Mouse (Mus musculus): Measurements from ENCODE around the gene Rec114. TPM values are rescaled to one million over a fixed set of nuclear protein-coding genes. Genes with fewer than 3 reads are reported as not detected.

Rec114 gene
- total RNA-seq, 2 experiments from 2014 or later: not detected

- DNase-seq: no peak
- intact Hi-C loops (cut with DNase I): no loop called here
Observed at GRCm38 (mm10) chr9:58720167-58720566, 23.6 kb downstream of the Rec114 start.

DNA sequence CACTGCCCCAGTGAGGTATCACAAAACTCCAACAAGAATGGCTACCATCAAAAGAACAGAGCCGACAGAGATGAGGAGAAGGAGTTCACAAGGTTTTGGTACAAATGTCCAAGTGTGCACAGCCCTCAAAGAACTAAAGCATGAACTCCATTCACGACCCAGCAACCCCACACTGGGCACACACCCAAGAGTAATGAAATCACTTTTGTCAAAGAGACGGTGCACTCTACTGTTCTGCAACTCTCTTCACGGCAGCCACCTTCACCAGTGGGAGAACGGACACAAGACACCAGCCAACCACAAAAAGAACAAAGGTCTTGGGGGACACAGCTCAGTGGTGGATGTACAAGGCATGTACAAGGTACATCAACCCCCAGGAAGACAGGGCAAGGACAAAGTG, 24.3 kb downstream of the Rec114 start:
- no peak for DNase-seq
- intact Hi-C loops (cut with DNase I): no loop called here

- intact Hi-C loops (cut with DNase I): no loop called here
Observed at GRCm38 (mm10) chr9:58718964-58719363, 24.8 kb downstream of the Rec114 start.

GRCm38 (mm10) chr9:58716886-58717285, 26.9 kb downstream of the Rec114 start:
- intact Hi-C loops (cut with DNase I): no loop called here

More at GRCm38 (mm10) chr9:58718964-58719363, 24.8 kb downstream of the Rec114 start:
- DNase-seq: no peak

GRCm38 (mm10) chr9:58710642-58711041, 33.1 kb downstream of the Rec114 start:
- intact Hi-C loops (cut with DNase I): loop anchor here (1.0 kb wide), 1 partner anchor 164 kb away; no protein-coding TSS in a partner anchor
- no peak for DNase-seq

More at GRCm38 (mm10) chr9:58716886-58717285, 26.9 kb downstream of the Rec114 start:
- no peak for DNase-seq

- DNase-seq: peak; percentile 20 to 41
- intact Hi-C loops (cut with DNase I): loop anchor here (1.0 kb wide), 1 partner anchor 164 kb away; no protein-coding TSS in a partner anchor
Observed at GRCm38 (mm10) chr9:58709939-58710338, 33.8 kb downstream of the Rec114 start.

- DNase-seq: no peak
- intact Hi-C loops (cut with DNase I): no loop called here
Observed at GRCm38 (mm10) chr9:58707796-58708195, 36.0 kb downstream of the Rec114 start.

DNA sequence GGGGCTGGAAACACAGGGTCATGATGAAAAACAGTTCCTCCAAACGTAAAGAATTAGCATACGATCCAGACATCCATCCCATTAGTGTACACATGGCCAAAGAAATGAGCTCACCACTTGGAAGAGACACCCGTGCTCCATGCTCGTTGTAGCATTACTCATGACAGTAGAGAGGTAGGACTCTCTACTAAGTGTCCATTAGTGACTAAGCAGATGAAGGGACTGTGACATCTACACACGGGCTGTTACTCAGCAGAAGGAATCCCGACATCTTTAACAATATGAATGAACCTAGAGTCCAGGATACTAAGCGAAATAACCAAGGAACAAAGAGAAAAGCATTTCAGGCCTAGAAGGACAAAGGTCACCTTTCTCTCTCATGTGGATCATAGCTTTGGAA, 37.7 kb downstream of the Rec114 start:
- intact Hi-C loops (cut with DNase I): no loop called here
- DNase-seq: no peak

DNA sequence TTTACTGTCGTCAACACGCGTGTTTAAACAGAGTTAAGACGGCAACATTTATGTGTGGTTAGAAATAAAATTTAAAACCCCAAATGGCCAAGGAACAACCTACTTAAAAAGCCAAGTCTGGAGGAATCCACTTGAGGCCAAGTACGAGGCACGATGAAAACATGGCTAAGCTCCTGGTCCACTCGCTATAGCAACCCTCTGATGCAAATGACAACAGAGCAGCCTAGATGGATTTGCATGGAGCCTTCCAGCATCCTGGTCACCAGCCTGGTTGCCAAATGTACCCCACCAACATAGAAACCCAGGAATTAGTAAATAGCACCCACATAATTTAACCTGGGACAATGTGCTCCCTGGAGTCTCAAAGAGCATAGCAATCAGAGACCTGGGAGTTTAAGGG, 40.0 kb downstream of the Rec114 start:
- DNase-seq: no peak
- intact Hi-C loops (cut with DNase I): no loop called here

- intact Hi-C loops (cut with DNase I): no loop called here
- no peak for DNase-seq
Observed at GRCm38 (mm10) chr9:58701751-58702150, 42.0 kb downstream of the Rec114 start.

DNA sequence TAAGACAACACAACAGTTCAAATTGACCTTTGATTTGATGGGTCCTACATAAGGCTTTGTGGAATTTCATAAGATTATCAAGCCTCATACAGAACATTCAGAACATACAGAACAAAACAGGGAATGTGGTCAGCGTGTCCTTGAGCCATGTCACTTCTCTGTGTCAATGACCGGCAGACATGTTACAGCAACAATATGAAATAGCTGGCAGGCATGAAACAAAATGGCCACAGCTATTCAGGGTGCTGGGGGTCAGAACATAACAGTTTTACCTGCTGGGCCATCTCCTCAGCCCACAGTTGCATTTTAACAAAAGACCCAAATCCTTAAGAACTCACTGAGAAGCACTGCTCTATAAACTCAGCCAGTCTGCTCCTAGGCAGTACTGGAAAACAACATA, 45.3 kb downstream of the Rec114 start:
- no peak for DNase-seq
- intact Hi-C loops (cut with DNase I): no loop called here

GRCm38 (mm10) chr9:58691471-58691870, 52.3 kb downstream of the Rec114 start:
- no peak for DNase-seq
- intact Hi-C loops (cut with DNase I): no loop called here

DNA sequence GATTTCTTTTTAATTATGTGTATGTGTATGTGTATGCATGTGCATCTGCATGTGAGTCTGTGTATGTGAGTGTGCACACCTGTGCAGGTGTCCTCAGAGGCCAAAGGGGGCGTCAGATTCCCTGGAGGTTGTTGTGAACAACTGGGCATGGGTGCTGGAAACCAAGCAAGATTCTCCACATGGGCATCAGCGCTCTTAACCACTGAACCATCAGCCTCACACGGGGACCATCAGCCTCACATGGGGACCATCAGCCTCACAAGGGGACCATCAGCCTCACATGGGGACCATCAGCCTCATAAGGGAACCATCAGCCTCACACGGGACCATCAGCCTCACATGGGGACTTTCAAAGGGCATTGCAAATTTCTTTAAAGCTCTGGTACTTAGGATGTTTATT, 53.1 kb downstream of the Rec114 start:
- DNase-seq: no peak
- intact Hi-C loops (cut with DNase I): no loop called here

GRCm38 (mm10) chr9:58688076-58688475, 55.7 kb downstream of the Rec114 start:
- DNase-seq: no peak
- intact Hi-C loops (cut with DNase I): no loop called here

DNA sequence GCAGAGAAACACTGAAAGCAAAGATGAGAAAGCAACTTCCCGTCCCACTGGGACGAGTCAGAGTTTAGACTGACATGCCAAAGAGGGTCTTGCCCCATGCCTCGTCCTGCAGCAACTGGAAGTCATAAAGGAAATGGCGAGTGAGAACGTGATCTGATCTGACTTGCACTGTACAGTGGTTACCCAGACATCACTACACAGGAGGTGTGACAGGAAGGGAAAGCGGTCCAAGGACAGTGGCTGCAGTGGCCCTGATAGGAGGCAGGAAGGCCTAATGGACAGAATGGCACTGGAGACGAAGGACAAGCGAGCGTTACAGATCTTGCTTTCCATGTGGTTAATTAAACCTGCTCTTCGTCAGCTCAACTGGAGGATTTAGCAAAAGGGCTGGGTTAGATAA, 58.5 kb downstream of the Rec114 start:
- no peak for DNase-seq
- intact Hi-C loops (cut with DNase I): no loop called here

- intact Hi-C loops (cut with DNase I): no loop called here
- DNase-seq: no peak
Observed at GRCm38 (mm10) chr9:58683372-58683771, 60.4 kb downstream of the Rec114 start.

GRCm38 (mm10) chr9:58682106-58682505, 61.7 kb downstream of the Rec114 start:
- DNase-seq: no peak
- intact Hi-C loops (cut with DNase I): no loop called here

DNA sequence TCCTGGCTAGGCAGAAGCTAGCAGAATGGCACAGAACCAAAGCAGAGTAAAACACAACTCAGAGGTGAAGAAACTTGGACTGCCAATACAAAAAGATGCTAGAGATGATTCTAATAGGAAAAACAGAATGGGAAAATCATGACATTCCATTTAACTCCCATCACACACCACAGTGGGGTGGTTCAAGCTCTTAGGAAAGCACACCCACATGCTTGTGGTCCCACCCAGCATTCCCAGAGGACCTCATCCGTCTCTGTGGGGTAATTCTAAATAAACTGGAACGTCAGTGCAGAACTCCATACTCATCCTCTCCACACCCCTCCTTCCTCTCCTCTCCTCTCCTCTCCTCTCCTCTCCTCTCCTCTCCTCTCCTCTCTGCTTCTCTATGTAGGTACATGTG, 62.4 kb downstream of the Rec114 start:
- no peak for DNase-seq
- intact Hi-C loops (cut with DNase I): no loop called here

DNA sequence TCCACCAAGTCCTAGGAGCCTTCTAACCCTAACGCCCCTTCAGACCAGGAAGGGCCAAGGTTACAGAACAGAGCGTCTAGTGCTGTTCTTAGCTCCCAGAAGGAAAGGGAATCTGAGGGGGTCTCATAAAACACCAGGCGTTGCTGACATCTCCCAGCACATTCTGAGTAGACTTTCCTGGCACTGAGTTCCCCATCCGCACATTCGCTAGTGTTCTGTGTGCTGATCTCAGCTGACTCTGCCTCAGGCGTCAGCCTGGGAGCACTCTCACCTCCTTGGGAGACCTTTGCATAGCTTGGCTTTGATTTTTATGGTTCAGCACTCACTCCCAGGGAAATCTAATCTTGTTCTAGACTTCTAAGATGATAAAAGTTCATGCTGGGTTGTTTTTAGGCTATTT, 68.4 kb downstream of the Rec114 start:
- DNase-seq: no peak
- intact Hi-C loops (cut with DNase I): no loop called here

DNA sequence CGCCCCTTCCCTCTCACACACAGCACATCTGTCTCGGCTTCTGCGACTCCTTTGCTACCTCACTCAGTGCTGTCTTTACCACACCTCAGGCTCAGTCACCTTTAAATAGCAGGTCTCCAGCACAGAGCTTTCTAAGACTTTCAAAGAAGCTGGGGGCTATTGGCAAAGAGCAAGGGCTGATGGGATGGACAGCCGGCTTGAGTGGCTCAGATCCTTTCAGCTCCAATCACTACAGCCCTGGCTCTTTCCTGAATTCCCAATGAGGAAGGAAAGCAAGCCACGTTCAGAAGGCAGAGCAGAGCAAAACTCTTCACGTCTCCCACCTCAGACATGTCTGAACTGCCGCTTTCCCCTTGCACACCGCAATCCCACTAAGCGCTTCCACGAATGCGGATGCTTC, 69.0 kb downstream of the Rec114 start:
- intact Hi-C loops (cut with DNase I): no loop called here
- DNase-seq: no peak

- peak; percentile 43 to 48 for DNase-seq
- intact Hi-C loops (cut with DNase I): no loop called here
Observed at GRCm38 (mm10) chr9:58672474-58672873, 71.3 kb downstream of the Rec114 start.

GRCm38 (mm10) chr9:58669819-58670218, 73.9 kb downstream of the Rec114 start:
- intact Hi-C loops (cut with DNase I): no loop called here
- DNase-seq: no peak

- intact Hi-C loops (cut with DNase I): no loop called here
- DNase-seq: no peak
Observed at GRCm38 (mm10) chr9:58669071-58669470, 74.7 kb downstream of the Rec114 start.
